Mouse (Mus musculus): ENCODE measurements around the gene Inhbe.
"Not testable (repeated sequence)": the region's sequence is repeated elsewhere in the genome, so short reads cannot be mapped to it uniquely, and the experiment has no call there.

Inhbe gene

GRCm38 (mm10) chr10:127324495-127324894 lies 29.7 kb downstream of the Inhbe start:
- DNase-seq (ENCODE audit: inconsistent age in 2 of 2, low spot score in 1 of 2): peak in 1 of 2 experiments; percentile 64

DNA sequence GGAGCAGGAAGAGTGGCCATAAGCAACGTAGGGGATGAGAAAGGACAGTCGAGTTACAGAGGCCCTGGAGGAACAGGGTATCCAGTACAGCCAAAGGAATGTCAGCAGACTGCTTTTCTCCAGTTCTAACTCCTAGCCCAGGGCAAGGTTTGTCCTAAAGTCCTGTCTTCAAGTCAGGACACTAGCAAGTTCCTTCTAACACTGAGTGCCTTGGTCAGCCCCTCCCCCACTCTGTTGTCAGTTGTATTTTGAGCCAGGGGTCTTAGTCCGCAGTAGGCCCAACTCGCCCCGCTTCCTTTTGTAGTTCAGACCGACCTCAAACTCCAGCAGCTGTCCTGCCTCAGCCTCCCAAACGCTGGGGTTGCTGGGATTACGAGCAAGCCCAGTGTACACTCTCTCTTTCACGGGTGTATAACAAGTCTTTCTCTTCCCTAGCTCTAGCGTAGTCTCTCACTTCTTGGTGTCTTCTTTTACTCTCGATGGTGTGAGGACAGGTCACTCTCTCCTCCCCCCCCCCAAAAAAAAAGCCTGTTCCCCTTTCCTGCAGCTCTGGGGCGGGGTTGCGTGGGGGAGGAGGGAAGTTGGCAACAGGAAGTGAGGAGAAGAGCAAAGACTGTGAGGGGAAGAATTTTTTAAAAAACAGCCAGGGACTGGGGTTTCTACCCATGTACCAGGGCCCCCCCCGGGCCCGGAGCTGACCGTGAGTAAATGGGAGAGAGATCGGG lies 30.9 kb downstream of the Inhbe start:
- DNase-seq (ENCODE audit: inconsistent age in 2 of 2, low spot score in 1 of 2): peak in 1 of 2 experiments; percentile 49

DNA sequence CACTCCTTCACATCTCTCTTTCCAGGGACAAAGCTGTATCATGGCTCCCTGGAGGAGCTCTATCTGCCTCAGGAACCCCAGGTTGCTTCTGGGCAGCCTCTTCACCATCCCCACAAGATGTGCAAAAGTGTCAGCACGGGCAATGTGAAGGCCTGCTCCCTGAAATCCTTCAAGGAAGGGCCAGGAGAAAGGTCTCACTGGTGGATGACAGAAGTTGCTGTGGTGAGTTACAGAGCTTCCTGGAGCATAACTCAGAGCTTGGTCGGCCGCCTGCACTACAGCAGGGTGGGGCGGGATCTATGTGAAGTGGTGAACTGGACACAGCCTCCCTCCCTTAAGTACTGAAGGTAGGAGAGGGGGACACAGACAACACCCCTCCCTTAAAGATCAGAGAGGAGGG lies 31.5 kb downstream of the Inhbe start:
- DNase-seq (ENCODE audit: inconsistent age in 2 of 2, low spot score in 1 of 2): no peak

DNA sequence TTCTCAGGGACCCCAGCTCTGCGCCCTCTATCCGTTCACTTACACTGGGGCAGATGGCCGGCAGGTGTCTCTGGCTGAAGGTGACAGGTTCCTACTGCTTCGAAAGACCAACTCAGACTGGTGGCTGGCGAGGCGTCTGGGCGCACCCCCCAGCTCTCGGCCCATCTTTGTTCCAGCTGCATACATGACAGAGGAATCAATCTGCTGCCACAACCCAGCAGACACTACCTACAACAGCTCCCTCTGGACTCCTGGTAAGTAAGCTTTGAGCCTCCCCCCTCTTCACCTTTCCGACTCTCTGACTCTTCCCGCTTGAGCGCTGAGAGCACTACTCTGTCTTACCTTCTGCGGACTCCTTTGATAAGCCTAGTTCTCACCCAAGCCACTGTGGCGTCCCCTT lies 32.0 kb downstream of the Inhbe start:
- no peak for DNase-seq (ENCODE audit: inconsistent age in 2 of 2, low spot score in 1 of 2)

GRCm38 (mm10) chr10:127321621-127322020 lies 32.6 kb downstream of the Inhbe start, which contains the start of gene Arhgap9:
Arhgap9 (plus strand) TSS chr10:127321964.
- no peak for DNase-seq (ENCODE audit: inconsistent age in 2 of 2, low spot score in 1 of 2)

DNA sequence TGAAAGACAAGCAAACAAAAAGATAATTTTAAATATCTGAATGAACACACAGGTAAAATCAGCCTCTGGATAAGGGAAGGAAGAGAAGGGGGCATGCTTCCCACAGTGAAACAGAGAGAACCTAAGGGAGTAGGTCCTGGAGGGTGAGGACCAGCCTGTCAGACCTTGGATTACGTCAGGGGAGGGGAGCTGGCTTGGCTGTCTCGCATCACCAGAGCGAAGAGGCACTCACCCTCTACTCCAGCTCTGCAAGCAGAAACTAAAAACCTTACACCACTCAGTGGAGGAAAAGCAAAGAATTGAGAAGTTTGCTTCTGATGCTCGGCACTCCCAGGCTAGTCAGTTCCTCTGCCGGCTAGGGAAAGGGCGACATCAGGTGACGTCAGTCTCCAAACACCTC lies 34.2 kb downstream of the Inhbe start:
- no peak for DNase-seq (ENCODE audit: inconsistent age in 2 of 2, low spot score in 1 of 2)

DNA sequence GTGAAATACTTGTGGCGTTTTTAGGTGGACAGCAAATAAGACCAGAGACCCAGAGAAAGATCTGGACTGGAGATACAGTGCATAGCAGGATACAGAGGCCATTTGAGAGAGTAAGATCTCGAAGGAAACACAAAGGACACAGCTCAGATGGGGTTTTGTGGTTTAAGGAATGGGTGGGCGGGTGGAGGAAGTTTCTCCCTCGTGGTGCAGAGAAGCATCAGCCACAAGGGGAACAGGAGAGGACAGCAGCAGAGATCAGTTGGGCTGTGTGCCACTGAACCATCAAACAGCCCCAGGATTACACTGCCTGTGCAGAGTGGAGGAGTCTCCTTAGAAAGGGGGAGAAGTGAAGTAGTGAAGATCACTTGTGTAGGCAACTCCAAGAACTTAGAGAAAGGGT lies 36.2 kb downstream of the Inhbe start:
- DNase-seq (ENCODE audit: inconsistent age in 2 of 2, low spot score in 1 of 2): no peak

- peak in 1 of 2 experiments; percentile 49 for DNase-seq (ENCODE audit: inconsistent age in 2 of 2, low spot score in 1 of 2)
Measured at GRCm38 (mm10) chr10:127317277-127317676, 36.9 kb downstream of the Inhbe start.

DNA sequence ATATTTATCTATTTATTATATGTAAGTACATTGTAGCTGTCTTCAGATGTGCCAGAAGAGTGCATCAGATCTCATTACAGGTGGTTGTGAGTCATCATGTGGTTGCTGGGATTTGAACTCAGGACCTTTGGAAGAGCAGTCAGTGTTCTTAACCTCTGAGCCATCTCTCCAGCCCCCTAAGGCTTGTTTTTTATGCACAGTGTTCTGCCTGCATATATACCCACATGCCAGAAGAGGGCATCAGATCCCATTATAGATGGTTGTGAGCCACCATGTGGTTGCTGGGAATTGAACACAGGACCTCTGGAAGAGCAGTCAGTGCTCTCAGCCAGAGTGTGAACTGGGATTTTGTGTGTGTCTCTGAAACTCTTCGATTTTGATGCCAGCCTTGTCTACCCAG lies 39.3 kb downstream of the Inhbe start:
- not testable (repeated sequence) for DNase-seq (ENCODE audit: inconsistent age in 2 of 2, low spot score in 1 of 2)

- DNase-seq (ENCODE audit: inconsistent age in 2 of 2, low spot score in 1 of 2): peak; percentile 52 to 60
Measured at GRCm38 (mm10) chr10:127313516-127313915, 40.7 kb downstream of the Inhbe start.

DNA sequence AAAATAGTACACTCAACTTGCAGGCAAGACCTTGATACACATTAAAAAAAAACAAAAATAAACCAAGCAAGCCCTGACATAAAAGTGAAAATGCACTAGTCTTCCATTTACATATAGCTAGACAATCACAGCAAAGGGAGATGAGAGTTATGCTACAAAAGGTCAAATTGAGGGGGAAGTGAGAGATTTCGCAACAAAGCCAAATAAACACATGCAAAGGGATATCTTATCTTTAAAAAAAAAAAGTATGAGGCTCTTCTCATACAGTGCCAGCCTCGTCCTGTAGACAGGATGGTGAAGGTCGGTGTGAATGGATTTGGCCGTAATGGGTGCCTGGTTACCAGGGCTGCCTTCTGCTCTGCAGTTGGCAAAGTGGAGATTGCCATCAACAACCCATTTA lies 41.4 kb downstream of the Inhbe start:
- DNase-seq (ENCODE audit: inconsistent age in 2 of 2, low spot score in 1 of 2): no peak

DNA sequence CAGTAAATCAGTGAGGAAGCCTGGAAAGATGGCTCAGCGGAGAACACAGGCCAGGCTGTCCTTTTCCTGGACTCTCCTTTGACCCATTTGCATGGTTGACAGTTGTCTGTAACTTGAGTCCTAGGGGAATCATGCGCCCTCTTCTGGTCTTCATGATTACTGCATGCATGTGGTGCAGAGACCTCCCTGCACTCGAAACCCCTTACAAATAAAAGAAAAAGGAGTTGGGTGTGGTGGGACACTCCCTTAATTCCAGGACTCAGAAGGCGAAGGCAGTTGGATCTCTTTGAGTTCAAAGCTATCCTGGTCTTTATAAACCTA lies 41.9 kb downstream of the Inhbe start:
- peak; percentile 81 to 95 for DNase-seq (ENCODE audit: inconsistent age in 2 of 2, low spot score in 1 of 2)

DNA sequence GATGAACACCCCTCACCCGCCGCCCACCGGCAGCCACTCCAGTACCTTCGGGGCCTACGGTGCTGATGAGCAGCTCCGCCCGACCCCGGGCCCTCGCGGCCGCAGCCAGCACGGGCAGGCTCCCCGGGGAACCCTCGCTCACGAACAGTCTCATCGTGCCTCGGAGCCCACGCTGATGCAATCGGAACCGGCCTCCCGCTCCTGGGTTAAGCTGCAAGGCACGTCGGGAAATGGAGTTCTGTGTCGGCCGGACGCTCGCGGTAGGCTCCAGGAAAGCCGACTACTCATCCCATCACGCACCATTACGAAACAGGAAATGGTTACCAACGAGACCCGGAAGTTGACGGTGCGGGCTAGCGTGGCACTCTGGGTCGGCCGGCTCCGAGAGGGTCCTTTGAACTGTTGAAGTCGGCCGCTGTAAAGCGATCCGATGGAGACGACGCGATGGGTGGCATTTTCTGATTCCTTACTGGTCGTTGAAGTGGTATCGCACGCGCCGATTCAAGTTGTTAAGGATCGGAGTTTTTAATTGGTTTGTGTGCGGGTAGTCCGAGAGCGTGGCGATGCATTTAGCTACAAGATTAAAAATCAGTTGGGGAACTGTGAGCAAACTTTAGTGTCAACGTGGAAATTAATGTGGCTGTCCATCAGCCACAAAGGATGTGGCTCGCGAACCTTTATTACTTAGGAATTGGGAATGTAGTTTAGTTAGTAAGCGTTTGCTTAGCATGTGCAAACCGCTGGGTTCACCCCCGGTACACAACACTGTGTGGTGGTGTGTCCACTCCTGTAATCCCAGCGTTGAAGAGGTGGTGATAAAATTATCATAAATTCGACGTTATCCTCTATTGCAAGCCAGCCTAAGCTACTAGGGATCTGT lies 42.5 kb downstream of the Inhbe start, which contains the start of gene Mars:
Gene Mars (minus strand): TSS at position 311 of the 880 bp plus-strand sequence.
- peak; percentile 95 to 99 for DNase-seq (ENCODE audit: inconsistent age in 2 of 2, low spot score in 1 of 2)

DNA sequence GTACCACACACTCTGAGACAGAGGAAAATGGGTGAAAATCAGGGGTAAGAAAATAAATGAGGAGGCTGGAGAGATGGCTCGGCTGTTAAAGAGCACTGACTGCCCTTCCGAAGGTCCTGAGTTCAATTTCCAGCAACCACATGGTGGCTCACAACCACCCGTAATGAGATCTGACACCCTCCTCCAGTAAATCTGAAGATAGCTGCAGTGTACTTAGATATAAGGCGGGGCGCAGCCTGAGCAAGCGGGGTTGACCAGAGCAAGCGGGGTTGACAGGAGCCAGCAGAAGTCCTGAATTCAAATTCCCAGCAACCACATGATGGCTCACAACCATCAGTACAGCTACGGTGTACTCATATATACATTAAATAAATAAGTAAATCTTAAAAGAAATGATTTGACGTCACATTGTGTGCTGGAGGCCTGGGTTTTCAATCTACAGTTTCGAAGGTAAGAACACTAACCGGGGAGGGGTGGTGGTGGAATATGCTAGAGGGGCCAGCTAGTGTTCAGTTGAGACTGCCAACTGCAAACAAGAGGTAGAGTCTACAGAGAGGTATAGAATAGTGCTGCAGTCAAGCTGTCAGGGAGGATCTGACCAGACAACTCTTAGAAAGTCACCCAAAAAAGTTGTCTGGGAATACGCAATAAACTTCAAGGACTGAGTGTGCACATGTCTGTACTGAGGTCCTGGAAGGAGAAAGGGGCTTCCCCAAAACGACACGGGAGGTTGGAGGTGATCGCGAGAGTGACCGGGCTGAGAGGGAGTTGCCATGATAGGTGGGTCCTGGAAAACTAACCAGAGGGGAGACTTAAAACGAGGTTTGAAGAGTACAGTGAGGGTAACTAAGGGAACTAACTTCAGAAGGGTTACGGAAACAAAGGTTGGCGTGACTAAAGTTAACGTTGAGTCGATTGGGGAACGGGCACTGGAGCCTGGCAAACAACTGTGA lies 43.4 kb downstream of the Inhbe start:
- DNase-seq (ENCODE audit: inconsistent age in 2 of 2, low spot score in 1 of 2): peak in 1 of 2 experiments; percentile 50

- not testable (repeated sequence) for DNase-seq (ENCODE audit: inconsistent age in 2 of 2, low spot score in 1 of 2)
Measured at GRCm38 (mm10) chr10:127309167-127309566, 45.0 kb downstream of the Inhbe start.

- DNase-seq (ENCODE audit: inconsistent age in 2 of 2, low spot score in 1 of 2): no peak
Measured at GRCm38 (mm10) chr10:127303136-127303535, 51.1 kb downstream of the Inhbe start.

DNA sequence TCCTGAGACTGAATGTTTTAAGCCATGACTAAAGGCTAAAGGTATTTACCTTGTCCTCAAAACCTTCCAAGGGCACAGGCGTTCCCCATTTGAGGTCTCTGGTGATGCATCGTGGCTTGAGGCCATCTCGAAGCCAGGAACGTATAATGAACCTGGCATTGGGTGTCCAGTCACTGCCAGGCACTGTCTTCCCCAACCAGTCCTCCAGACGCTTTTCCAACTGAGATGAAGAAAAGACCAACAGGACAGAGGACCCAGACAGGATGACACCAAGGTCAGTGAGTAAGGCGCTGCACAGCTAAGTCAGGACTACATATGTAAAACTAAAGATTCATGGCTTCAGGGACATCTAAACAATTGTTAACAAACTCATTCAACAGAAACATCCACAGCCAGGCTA lies 53.9 kb downstream of the Inhbe start:
- peak in 1 of 2 experiments; percentile 78 for DNase-seq (ENCODE audit: inconsistent age in 2 of 2, low spot score in 1 of 2)

All from adrenal gland, adult (tissue).